Mouse (Mus musculus) E14TG2a.4 (cell line): ENCODE results near the gene Kcnd3.

Experiments used
- CTCF ChIP-seq: conservative IDR thresholded peaks from 2 replicates; pipeline ENCODE4 v1.5.1; 2014; ENCODE audit warnings: low read length
- NANOG ChIP-seq: IDR thresholded peaks from 2 replicates; pipeline ENCODE4 v1.6.1; 2014; ENCODE audit warnings: borderline replicate concordance, low read length, mixed read lengths

DNA sequence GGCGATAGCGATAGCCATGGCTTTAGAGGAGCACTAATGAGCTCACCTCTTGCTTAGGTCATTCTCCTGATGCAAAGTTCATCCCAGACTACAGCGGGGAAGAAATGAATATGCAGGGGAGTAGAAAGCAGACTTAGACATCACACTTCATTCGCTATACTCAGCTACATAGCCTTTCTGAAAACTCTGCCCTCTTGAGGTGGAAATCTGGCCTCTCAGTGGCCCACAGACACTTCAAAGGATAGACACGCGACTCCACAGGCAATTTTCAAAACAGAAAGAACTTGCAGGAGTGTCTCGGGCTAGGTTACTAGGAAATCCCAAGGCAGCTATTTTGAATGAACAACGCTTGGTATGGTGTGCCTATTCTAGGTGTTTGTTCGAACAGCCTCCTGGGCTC lies 116.7 kb downstream of the Kcnd3 start:
- TF ChIP-seq CTCF (0 out of 2 replicates have a peak, but pooled peaks have one; percentile 2), NANOG (no peak)
